Mouse (Mus musculus) brain, embryonic 18.5 days (tissue): ENCODE measurements at regions not wholly inside any gene's neighbourhood (a gene's known extent, or its start where the extent isn't known, plus 50 kb on each side); places are given as distances from the start of the nearest gene placed in this dataset.

Experiments used
- DNase-seq: peaks from one replicate; pipeline ENCODE4 v3.0.0-alpha.2; 2012; ENCODE audit warnings: low read depth, low spot score

DNA sequence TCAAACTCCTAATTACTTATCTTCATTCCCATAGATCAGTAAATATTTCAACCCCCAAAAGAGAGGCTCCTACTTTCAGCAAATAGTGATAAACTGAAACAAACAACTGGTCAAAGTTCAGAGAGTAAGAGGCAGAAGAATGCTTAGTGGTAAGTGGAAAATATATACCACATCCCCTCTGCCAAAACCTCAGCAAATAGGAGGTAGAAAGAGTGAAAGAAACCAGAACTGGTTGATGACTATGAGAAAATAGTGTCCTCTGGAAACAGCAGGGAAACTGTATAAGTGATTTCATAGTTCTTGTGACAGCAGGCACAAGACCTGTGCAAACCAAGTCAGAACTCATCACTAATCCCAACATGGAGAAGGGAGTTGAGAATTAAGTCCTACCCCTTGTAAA lies 980.8 kb upstream of the Cited2 start:
- no peak for DNase-seq

DNA sequence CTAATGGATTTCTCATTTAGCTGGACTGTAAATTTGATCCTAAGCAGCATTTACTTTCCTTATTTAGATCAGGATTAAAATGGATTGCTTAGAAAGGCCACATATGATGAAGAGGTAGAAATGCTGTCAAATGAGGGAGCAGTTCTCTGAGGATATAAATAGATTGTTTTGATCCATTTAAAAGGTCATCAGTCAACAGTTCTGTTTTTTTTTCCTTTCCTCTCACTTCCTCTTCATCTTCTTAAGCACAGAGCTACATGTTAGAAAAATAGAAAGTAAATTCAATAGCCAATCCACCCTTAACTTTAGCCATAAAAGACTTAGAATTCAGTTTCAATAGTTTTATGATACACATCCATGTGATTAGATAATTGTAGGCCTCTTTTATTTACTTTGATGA lies 971.5 kb upstream of the Cited2 start:
- DNase-seq = no peak

DNA sequence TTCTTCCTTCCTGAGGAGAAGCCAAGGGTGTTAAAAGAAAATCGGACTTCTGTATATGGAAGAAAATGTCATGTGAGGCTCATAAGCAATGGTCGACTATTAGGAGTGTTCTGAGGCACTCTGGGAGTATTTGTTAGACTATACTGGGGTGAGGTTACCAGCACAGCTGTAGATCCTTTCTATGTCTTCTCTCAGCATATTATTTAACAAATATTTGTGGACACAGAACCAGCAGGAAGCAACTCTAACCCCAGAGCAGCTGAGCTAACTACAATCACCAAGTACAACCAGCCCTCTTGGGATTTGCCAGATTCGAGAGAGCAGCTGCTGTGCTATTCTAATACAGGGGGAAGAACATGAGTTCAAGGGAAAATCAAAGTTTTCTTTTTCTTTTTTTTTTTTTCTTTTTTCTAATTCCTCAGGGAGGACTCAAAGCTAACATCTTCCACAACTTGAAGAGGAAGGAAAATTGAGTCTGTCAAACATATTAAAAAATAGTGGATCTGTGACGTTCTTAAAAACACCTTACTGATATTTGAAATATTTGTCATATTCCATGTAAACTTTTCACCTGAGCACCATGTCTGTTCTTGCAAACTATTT lies 933.3 kb upstream of the Cited2 start:
- no peak for DNase-seq

DNA sequence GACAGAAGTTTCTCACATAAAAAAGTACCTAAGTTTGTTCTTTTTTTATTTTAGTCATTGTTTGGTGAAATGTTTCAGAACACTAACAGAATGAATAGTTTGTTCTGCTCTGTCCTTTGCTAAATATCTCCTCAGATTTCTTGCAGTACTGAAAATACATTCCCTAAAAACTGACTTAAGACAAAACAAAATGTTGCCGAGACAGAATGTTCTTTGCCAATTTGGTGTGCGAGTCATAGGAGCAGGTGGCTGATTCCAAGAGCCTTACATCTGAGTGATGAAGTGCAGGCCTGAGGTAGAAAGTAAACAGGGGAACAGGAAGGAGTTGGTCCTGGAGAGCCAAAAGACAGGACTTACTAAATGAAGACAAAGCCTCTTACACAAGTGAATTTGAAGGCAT lies 919.0 kb upstream of the Cited2 start:
- no peak for DNase-seq

DNA sequence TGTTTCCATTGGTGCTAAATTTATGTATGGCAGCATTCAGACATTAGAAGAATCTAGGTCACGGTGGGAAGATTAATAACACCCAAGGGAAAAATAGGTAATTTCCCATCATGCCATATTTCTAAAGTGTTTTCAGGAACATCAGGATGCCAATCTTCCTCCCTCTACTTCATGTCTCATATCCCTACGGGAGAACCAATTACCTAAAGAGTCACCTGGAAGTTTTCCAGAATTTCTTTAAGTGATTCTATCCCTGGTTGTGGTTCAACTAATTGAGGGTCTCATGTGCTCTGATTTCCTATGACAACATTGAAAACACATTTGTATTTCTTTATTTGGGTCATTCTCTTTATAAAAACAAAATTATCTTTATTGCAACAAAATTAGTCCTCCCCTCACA lies 912.3 kb upstream of the Cited2 start:
- DNase-seq = no peak

DNA sequence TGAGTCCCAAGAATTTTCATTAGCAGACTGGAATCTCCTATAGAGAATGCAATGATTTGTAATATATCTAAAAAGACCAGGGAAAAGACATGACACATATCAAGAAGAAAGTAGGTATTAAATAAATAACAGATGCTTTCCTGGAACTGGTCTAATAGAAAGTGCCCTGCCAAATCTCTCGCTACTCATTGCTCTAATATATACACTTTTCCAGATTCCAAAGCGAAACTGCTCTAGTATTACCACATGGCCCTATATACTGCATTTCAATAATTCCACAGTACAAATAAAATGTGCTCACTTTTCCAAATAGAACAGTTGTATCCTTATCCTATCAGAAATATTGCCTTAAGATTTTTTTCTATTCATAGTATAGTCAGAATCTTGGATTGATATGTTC lies 909.0 kb upstream of the Cited2 start:
- no peak for DNase-seq

DNA sequence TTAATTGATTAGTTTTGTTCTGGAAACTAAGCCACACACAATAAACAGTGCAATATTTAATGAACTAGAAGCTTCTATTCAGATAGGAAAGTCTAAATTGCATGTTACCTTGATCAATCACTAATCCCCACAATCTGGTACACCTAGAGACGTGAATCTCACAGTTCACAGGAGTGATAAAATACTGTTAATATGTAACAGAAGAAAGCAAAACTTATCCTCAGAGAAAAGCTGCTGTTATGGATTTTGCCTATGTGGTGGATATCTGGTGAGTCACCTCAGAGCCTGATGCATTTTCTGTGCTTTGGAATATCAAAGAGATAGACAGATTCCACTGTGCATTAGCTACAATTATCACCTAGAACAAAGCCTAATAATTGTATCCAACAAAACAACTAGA lies 861.5 kb upstream of the Cited2 start:
- no peak for DNase-seq

DNA sequence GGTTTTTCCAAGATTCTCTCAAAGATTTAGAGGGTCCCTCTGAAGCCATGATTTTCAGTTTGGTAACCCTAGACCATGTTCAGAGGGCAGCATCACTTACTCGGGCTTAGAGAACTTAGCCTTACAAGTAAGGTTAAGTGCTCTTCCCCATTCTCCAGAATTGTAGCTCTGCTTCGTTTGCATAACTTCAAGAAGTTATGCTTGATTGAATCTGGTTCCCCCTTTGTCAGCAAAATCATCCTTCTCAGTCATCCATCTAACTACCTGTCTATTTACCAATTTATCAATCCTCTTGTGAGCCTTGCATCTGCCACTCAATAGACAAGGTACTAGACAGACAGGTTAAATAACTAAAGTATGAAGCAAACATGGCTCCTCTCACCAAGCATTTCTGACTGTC lies 856.1 kb upstream of the Cited2 start:
- no peak for DNase-seq

DNA sequence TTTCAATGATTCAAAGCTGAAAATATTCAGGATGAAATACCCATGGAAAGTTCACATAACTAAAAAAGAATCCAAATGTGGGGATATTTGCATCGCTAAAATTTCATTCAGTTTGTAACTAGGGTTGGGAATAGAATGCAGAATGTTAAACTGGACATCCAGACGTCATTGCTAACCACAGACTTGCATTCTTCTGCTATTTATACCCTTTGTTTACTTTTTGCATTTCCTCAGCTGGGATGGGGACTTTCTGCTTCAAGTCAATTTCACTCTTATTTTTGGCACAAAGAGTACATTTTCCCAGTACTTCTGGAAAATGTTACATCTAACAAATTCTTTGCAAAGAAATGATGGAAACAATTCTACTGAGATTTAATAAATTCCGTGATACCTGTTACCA lies 848.9 kb upstream of the Cited2 start:
- no peak for DNase-seq

DNA sequence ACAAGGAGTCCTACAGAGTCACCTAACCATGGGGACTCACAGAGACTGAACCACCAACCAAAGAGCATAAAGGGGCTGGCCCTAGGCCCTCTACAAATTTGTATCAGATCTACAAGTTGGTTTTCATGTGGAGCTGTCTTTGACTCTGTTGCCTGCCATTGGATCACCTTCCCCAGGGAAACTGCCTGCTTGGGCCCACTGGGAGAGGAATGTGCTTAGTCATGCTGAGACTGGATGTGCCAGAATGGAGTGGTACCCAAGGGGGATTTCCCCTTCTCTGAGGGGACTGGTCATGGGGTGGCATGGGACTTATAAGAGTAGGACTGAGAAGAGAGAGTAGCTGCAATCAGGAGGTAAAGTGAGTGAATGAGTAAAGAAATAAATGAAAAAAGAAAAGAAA lies 844.8 kb upstream of the Cited2 start:
- no peak for DNase-seq

DNA sequence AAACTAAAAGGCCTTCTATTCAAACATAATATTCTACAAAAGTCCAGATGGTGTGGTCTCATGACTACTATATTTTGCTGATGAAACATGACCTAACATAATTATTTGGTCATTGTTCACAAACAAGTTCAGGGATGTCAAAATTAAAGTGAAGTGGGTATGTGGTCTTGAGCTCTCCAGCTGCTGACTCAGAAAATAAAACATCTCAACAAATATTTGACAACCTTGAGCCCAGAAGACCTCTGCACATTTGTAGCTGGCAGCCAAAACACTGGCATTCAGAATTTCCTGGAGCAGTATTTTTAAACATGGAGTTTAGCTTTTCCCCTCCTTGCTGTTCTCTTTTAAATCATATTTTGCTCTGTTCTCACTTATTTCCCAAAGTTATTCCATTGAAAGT lies 829.7 kb upstream of the Cited2 start:
- no peak for DNase-seq

DNA sequence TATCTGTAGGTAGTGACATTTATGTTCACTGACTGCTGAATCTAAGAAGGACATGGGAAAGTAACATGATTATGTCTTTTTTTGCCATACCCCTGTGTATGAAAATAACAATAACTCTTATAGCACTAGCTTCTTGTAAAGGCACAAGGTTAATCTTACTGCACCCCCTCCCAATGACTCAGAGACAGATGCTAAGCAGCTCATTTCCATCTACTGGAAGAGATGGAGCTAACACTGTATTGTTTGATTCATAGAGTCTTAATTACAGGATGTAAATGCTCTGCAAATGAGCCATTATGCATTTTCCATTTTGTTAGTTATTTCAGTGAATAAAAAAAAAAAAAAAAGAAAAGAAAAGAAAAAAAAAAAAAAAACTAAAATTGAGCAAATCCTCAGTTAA lies 827.7 kb upstream of the Cited2 start:
- DNase-seq = peak; percentile 18

DNA sequence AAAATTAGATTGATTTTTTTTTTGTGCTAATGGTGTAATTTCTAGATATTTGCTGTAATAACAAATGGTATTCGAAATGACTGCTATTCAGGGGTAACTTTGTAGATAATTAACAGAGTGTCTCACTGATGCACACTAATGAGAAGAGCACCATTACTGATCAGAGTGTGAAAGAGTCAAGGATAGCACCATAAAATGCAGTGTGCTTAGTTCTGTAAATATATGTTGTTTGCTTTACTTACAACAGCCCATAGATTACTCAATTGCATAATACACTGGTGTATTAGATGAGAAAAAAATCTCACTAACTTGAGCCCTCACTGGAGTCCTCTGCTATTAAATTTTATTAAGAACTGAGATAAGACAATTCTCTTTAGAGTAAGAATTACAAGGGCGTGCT lies 800.1 kb upstream of the Cited2 start:
- no peak for DNase-seq

DNA sequence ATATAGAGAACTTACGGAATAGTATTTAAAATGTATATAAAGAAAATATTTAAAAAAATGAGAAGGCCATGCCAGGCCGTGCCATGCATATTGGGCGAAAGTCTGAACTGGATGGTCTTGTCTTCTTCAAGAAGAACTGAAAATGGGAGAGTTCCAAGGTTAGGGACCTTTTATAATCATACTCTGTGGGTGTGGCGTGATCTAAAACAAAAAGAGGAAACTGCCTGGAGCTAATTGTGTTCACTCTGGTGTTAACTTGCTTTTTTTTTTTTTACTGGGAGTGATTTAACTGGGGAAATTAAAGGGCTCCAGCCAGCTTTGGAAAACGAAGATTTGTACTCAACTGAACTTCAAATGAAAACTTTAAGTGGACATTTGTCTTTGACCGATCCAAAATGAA lies 799.2 kb upstream of the Cited2 start:
- DNase-seq = no peak

DNA sequence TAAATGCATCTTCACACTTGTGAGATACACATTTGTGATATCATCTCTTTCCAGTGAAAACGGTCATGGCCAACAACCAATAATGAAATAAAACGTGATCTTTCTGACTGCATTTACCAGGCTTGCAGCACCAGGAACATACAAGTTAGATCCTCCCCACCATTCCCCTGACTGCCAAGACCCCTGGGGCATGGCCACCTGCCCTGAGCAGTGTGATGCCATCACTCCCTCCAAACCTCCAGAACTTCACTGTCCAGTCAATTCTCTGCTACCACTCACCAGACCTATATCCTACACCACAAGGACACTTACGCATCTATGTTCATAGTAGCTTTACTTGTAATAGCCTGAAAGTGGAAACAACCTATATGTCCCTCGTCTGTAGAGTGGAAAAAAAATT lies 785.3 kb upstream of the Cited2 start:
- DNase-seq = no peak

DNA sequence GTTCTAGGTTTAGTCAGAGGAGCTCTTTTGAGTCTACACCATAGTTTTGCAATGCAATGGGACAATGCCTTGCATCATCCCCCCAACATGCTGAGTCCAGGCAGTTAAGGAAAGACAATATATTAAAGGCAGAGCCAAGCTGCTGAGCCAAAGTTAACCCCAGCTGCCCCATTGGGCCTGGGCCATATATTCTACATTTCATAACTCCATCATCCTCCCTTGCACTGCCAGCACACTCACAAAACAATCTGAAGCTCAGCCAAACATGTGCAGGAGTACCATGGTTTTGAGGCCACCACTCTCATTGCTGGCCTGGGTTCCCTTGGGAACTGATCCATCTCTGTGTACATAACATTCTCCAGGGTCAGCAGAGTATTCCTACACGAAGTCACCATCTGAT lies 771.4 kb upstream of the Cited2 start:
- no peak for DNase-seq

DNA sequence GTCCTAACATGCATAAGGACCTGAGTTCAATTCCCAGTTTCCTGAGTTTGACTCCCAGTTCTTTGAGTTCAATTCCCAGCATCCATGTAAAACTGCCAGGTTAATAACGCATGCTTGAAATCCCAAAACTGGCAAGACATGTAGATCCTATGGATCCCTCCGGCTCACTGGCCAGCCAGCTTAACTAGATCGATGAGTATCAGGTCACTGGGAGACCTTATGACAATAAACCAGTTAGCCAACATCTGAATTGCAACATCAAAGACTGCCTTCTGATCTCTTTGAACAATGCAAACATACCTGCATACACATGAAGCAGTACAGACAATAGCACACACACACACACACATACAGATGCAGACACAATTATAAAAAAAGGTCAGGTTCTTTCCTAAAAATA lies 762.0 kb upstream of the Cited2 start:
- DNase-seq = no peak

DNA sequence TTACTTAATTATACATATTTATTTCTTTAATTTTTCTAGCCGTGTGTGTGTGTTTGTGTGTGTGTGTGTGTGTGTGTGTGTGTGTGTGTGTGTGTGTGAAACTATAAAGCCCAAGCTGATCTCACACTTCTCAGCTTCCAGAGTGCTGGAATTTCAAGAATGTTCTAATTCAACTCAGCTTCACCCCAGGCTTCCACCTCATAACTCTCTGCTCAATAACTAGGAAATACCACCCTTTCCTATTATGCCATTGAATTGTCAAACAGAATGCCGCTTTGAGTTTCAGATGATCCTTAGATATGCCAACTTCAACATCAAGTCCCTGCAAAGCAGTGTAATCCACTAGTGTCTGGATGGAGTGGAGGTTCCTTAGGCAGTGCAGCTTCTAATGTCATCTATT lies 760.6 kb upstream of the Cited2 start:
- no peak for DNase-seq

DNA sequence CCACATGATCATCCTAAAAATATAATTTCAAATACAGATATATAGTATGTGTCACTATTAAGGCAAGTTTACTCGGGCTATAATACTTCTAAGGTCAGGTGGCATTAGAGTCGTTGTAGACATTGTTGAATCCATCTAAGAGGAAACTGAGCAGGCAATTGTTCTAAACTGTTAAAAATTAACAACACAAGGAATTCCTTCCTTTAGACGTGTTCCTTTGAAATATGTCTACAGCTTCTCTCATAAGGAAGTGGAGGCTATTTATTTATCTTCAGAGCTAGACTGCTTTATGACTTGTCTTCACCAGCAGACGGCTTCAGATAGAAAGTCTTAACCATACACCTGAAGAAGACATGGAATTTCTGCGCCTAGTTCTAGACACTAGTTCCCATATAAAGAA lies 744.2 kb upstream of the Cited2 start:
- DNase-seq = no peak

DNA sequence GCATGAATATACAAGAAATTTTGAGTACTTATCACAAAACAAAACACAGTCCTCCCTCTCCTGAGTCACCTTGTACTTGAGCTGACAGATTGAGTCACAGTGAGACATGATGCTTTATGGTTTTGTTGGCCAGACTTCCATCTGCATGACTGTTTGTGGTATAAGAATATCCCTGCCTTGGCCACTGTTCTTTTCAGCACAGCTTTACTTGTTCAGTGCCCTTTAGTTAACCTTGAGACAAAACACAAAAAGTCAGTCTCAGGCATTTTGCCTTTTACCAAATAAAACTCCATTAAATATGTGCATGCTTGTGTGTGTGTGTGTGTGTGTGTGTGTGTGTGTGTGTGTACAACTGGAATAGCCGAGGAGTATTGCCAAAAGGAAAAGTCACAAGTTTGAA lies 732.8 kb upstream of the Cited2 start:
- no peak for DNase-seq

DNA sequence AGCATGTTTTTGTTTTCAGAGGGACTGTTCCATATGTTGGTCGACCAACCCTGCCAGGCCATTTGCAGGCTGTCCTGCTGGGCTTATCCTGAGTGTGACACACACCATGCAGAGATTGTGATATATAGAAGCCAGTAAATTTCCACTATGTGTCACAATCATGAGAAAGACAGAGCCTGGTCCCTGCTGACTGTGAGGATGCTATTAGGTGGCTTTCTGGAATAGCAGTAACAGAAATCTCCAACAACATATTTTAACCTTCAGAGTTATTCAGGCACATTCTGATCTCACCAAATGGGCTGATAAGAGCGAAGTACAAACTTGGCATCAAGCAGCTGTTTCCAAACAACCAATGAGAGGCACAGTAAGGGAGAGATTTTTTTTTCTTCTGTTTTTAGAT lies 729.2 kb upstream of the Cited2 start:
- DNase-seq = no peak

DNA sequence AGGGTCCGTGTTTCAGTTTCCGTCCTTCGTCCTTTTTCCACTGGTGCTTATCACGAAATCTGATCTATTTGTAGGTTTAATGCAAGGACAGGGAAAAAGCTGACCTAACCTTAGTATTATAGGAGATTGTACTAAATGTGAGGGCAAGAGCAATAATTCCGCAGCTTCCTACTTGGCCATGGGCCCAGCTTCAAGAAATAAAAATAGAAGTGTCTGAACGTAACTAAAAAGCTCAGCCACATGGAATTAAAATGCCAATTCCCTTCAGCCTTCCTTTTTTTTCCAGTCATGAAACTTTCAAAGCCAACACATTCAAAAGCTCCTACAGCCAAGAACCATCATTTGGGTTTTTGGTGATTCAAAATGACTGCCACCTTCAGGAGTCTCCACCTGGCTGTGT lies 728.5 kb upstream of the Cited2 start:
- DNase-seq = no peak

DNA sequence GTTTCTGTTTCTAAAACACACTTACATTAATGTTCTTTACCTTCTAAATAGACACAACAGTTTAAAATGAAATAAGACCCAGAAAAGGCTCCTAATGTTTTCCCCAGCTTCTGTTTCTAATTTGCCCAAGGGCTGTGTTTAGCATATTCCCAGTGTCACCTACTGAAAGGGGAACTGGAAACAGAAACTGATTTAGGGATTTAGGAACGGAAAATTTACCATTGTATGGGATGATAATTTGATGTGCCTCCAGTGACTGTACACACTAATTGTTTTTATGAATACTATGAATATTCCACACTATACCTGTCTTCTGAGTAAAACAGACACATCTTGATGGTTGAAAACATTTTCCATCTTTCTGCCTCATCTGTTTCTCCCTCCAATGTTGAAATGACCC lies 728.0 kb upstream of the Cited2 start:
- DNase-seq = no peak

DNA sequence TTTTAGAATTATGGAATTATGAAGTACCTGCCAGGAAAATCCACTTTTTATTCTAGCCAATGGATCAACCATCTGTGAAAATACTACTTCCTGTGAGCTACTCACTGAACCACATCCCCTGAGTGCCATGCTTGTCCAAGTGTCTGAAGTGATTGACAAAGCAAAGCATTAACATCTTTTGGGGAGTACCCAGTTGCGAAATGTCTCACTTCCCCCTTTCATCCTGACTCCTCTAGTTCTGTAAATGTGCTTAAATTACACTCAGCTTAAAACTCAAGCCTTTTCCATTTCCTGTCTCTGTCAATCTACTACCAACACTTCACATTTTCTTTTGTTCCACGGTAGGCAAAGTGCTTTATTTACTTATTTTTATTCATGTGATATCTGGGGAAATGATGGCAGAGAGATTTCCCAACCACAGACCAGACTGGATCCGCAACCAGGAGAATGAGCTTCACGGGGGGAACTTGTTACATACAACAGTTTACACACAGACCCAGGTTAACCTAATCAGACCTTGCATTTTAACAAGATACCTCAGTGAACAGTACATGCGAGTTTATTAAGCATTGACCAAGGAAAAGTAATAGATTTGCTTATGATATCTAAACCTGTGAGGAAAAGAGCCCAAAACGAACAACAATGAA lies 726.1 kb upstream of the Cited2 start:
- no peak for DNase-seq
